Mouse (Mus musculus) NIH3T3 (cell line): ENCODE data around the gene Man1c1.

Experiments used
- DNase-seq: peaks from one replicate; pipeline ENCODE4 v3.0.0-alpha.2; 2012; ENCODE audit warnings: low read depth

The Man1c1 gene

GRCm38 (mm10) chr4:134578407-134578806 lies 125.7 kb downstream of the Man1c1 start:
- peak; percentile 84 for DNase-seq

DNA sequence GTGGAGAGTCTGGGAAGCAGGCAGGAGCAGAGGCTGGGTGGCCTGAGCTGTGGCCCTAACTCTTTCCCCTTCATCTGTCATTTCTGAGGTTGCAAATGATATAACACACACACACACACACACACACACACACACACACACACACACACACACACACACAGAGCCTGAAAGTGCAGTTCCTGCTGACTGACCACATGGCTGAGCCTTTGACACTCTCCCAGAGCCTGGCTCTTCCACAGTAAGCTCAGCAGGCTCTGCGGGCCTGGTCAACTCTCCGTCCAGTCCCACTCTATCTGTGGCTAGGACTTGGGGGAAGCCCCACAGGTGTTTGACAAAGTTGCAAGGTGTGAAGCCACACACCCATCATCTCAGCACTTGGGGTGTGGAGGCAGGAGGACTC lies 126.8 kb downstream of the Man1c1 start:
- DNase-seq = no peak

GRCm38 (mm10) chr4:134575486-134575885 lies 128.6 kb downstream of the Man1c1 start:
- DNase-seq = no peak

GRCm38 (mm10) chr4:134572449-134573300 lies 131.4 kb downstream of the Man1c1 start:
- no peak for DNase-seq

DNA sequence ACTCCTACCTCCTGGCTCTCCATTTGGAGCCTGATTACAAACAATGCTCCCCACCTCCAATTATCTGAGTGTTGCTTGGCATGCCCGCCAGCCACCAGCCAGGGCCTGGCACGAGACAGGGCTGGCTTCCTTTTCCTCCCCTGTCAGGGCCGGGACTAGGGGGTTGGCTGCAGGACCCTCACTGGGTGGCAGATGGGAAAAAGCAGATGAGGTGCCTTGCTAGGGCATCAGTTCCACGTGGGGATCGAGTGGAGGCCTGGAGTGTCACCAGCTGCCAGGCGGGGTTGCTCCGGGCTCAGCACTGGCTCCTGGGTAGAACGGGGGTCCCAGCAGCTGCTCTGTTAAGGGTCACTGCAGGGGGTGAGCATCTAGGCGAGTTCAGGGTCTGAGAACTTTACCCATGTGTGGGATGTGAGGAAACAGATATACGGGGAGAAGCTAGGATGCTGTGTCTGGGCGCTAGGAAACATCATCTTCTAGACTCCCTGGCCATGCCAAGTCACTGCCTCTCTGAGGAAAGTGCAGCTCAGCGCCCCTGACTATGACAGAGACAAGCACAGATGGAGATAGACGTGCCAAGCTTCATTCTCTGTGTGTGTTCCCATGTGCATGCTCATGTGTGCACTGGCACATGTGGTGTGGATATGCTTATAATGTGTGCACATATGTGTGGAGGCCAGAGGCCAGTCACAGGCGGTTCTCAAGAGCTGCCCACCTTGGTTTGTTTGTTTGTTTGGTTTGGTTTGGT lies 133.2 kb downstream of the Man1c1 start:
- no peak for DNase-seq

- DNase-seq = peak; percentile 74
Observed at GRCm38 (mm10) chr4:134569831-134570230, 134.3 kb downstream of the Man1c1 start.

GRCm38 (mm10) chr4:134569205-134569604 lies 134.9 kb downstream of the Man1c1 start:
- peak; percentile 28 for DNase-seq

DNA sequence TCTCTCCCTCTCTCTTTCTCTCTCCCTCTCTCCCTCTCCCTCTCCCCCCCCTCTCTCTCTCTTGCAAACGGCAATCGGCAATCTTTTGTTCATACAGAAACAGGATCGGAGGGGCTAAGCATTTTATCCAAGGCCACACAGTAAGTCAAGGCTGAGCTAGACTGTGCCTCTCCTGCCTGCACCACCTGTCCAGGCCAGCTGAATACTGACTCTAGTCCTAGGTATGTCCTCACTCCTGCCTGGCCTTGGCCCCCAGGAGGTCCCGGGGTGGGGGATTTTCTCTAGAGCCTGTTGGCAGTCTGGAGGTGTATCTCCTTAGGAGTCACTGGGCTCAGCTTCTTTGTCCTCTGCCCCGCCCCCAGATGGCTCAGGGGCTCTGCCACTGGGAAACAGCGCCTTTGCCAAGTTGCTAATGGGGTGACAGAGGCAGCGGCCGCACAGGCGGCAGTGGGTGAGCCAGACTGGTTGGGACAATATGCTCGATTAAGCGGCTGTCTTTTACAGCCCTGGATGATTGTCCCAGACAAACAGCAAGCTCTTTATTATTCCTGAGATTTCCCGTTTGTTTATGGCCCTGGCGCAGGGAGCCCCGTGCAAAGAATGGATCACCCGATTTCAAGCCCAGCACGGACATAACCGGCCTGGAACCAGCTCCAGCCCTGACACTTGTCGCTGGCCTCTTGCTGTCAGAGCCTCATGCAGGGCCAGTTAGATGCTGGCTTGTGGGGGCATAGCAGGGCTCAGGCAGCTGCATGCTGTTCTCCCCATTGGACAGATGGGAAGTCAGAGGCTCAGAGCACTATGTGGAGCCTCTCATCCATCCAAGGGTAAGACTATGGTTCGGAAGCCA lies 136.5 kb downstream of the Man1c1 start:
- DNase-seq = no peak

GRCm38 (mm10) chr4:134564093-134564492 lies 140.0 kb downstream of the Man1c1 start:
- DNase-seq = no peak

DNA sequence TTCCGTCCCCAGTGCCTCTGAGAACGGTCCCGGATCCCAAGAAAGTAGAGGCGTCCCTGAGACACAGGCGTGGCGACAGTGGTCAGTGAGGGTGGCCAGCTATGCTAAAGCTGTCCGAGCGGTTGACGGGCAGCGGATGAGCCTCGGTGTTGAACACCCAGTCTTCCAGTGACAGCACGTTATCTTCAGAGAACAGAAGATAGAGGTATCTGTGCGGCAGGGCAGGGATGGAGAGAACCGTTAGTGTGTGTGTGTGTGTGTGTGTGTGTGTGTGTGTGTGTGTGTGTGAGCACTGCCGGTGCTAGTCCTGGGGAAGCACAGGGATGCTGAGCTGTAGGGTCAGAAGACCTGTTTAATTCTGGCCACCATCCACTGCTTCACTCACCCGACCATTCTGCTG lies 140.5 kb downstream of the Man1c1 start:
- DNase-seq = no peak

DNA sequence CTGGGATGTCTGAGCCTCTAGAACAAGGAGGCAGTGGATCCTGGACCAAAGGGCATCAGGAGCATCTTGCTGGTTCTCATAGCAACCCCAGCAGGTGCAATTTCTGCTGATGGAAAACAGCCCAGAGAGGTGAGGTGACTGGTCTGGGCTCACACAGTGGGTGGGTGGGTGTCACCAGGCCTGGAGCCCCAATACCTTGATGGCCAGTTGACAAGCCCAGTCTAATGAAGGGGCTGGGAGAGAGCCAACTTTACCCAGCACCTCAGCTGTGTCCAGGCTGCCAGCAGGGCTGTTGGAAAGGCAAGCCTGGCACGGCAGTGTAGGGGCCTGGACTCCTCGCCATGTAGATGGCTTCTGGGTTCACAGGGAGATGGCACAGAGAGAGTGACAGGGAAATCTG lies 142.1 kb downstream of the Man1c1 start:
- DNase-seq = no peak

- no peak for DNase-seq
Observed at GRCm38 (mm10) chr4:134560699-134561098, 143.4 kb downstream of the Man1c1 start.

GRCm38 (mm10) chr4:134559154-134559553 lies 144.9 kb downstream of the Man1c1 start:
- no peak for DNase-seq

DNA sequence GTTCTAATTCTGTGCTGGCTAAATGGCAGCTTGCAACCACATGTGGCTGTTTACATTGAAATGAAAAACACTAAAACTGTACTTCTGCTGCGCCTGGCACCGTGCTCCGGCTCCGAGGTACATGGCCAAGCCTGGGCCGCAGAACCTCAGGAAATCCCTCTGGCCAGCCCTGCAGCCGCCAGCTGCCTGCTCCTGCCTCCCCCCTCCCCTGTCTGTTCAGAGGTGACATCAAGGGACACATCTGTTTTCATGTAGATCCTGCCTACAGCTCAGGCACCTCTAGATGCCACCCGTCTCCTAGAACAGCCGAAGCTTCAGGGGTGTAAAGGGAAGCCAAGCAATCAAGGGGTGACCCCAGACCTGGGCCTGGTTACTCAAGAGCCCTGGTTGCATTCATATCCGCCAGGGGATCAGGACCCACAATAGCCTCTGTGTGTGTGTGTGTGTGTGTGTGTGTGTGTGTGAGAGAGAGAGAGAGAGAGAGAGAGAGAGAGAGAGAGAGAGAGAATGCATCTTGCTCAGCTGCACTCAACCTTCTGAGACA lies 145.4 kb downstream of the Man1c1 start:
- DNase-seq = no peak

- DNase-seq = no peak
Observed at GRCm38 (mm10) chr4:134557626-134558249, 146.4 kb downstream of the Man1c1 start.

DNA sequence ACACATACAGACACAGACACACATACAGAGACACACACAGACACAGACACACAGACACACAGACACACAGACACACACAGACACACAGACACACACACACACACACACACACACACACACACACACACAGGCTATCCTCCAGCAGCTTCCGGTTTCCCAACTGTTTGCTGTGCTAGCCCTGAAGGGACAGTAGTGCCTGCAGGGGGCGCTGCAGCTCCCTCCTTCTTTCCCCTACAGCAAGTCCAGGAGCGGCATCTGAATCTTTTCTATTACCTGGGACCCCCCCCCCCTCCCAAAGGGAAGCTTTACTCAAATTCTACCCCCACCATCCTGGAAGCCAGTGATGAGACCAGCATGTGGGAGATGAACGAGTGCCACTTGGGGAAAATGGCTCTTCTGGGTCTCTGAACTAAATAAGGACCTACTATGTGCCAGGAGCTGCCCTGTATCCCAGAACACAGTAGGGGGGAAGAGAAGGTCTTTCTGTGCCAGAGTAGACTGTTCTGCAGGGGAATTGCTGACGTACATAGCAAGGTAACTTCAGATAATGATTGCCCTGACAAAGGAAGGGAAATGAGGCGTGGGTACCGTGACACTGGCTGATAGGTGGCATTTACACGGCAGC lies 148.0 kb downstream of the Man1c1 start:
- peak; percentile 77 for DNase-seq

GRCm38 (mm10) chr4:134553631-134554030 lies 150.5 kb downstream of the Man1c1 start:
- peak; percentile 52 for DNase-seq

DNA sequence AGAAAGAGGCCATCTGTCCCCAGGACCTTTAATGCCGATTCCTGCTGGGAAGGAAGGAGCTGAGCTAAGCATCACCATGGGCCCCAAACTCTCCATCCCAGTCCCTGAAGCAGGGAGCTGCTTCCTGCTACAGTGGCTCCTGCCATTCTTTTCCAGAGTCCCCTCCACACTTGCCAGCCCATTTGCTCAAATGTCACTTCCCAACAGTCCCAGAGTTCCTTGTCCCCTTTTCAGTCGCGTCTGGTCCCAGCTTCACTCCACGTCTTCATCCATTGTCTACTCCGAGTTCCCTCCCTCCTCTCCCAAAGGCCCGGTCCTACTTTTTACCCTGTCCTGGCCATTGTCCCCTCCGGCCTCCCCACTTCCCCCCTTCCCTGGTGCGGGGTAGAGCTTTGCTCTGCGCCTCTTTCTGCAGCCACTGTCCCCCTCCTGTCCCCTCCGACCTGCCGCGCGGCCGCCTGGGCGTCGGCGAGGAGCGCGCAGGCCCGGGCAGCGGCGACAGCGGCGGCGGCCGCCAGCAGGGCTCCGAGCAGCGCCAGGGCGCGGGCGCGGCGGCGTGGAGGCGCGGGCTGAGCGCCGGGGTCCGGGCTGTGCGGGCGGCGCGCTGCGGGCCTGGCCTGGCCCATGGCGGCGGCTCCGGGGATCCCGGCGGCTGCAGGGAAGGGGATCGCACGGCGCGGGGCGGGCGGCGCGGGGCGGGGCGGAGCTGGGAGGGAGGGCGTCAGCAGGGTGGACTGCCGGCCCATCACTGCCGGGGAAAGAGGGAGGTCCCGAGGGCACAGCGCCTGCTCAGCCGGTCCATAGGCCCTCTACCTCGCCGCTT lies 152.4 kb downstream of the Man1c1 start, which contains the start of gene Selenon:
Selenon (minus strand) TSS at position 673 of the 823 bp plus-strand sequence.
- DNase-seq = peak; percentile 83

- peak; percentile 23 for DNase-seq
Observed at GRCm38 (mm10) chr4:134549899-134550298, 154.2 kb downstream of the Man1c1 start.
